Mouse (Mus musculus) mesoderm, embryonic 11.5 days (tissue): ENCODE results near the gene Snapc3.

Experiments
- DNase-seq: peaks from one replicate; pipeline ENCODE4 v3.0.0-alpha.2; 2012; ENCODE audit warnings: low read depth, low spot score

The Snapc3 gene

GRCm38 (mm10) chr4:83417160-83417819 lies at the start of gene Snapc3:
Gene Snapc3, plus strand, starts transcription at chr4:83417724.
- peak; percentile 96 for DNase-seq

DNA sequence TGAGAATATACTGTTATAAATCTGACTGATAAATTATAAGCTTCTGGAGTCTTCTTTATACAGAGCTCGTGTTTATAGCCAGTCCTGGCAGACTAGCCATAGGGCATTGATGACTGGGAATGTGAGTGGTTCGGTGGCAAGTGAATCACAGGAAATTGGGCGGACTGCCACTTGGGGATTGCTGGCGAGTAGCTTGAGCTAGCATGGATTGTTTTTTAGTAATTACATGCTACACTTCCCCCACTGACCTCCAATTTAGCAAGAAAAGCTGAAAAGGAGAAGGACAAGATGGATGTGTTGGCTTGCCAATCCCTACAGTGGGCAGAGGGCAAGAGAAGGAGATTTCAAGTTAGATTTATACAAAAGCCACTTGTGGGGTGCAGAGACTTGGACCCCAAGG lies 44.1 kb upstream of the Snapc3 start:
- no peak for DNase-seq

GRCm38 (mm10) chr4:83375650-83376049 lies 41.9 kb upstream of the Snapc3 start:
- no peak for DNase-seq

GRCm38 (mm10) chr4:83376461-83377015 lies 41.0 kb upstream of the Snapc3 start:
- DNase-seq, result no peak

DNA sequence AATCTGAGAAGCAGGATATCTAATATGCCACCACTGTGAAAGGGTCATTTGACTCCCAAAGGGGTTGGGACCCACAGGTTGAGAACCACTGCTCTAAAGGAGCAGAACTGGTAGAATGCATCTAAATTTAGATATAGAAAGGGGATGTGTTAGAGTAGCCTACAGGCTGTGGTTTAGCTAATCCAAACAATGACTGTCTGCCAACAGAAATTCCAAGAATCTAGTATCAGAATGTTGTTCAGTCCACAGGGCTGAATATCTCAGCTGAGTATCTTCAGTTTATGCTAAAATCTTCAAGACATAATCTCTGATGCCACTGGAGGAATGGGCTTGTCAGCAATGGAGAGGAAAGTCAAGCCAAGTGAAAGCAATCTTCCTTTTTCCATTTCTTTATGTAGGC lies 38.5 kb upstream of the Snapc3 start:
- DNase-seq, result no peak

DNA sequence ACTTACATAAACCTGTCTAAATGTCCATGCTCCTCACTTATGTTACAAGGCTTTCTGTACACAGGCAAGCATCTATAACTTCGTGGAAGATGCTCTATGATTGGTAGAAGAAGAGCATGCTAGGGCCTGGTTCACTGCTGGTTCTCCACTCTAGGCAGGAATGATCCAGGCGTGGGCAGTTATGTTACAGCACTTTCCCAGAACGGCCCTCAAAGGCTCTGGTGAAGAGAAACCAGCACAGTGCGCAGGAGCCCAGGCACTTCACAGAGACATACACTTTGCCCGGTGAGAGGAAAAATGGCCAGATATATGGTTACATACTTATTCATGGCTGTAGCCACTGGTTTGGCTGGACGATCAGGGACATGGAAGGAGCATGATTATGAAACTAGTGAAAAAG lies 37.8 kb upstream of the Snapc3 start:
- no peak for DNase-seq

DNA sequence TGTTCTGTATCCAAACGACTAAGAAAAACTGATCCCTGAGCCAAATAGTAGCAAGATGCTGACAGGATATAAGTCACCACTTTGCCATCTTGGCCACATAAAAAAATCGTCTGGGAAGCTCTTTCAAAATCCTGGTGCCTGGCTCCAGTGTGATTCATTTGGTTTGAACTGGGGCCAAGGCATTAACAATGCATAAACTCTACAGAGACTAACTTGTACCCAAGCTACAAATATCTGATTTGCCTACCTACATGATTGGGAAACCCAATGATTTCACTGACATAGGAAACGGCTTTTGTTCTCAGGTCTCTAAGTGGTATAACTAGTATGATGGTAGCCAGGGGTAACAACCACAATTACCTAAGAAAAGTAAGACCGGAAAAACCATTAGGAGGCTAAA lies 37.3 kb upstream of the Snapc3 start:
- no peak for DNase-seq

DNA sequence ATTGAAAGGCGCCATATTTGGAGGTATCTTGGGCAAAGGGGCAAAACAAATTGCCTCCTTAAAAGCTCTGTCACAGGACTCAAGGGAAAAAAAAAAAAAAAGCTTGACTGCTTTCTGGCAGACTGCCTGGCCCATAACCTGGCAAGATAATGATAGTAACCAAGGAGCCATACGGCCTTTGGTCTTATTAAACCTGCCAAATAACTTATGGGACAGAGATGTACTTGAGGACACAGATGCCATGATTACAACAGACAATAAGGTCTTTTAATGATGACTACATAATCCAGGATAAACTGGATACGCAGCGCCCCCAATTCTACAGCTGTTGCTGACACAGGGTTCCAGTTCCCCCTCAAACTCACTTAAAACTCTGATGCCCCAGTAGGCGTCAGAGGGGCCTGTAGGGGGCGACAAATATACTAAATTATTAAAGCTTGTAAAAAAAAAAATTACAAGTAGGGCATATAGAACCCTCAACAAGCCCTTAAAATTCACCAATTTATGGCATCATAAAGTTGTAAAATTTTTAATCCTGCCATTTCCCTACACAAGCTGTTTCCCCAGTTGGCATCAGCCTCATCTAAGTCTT lies 33.5 kb upstream of the Snapc3 start:
- DNase-seq, result peak; percentile 17

GRCm38 (mm10) chr4:83385091-83385490 lies 32.4 kb upstream of the Snapc3 start:
- DNase-seq, result no peak

GRCm38 (mm10) chr4:83390551-83390950 lies 27.0 kb upstream of the Snapc3 start:
- no peak for DNase-seq

DNA sequence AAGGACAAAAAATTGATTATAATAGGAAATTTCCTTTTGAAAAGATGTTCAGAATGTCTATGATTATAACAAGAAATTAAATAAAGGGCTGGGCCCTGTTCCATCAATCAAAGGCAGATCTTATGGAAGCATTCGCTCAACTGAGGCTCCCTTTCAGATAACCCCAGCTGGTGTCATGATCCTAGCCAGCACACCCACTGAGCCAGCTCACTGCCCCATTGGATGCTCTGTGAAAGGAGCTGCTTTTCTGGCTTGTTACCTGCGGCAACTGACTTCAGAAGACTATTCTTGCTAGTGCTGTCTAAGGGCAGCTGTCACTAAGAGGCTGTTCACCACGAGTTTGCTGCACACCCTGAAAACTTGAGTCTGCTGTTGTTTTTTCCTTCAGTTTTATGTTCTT lies 25.6 kb upstream of the Snapc3 start:
- no peak for DNase-seq

GRCm38 (mm10) chr4:83393733-83394132 lies 23.8 kb upstream of the Snapc3 start:
- DNase-seq, result no peak

GRCm38 (mm10) chr4:83396346-83396745 lies 21.2 kb upstream of the Snapc3 start:
- DNase-seq, result no peak

- DNase-seq, result no peak
These were observed 20.3 kb upstream of the Snapc3 start for GRCm38 (mm10) chr4:83396996-83397770.

DNA sequence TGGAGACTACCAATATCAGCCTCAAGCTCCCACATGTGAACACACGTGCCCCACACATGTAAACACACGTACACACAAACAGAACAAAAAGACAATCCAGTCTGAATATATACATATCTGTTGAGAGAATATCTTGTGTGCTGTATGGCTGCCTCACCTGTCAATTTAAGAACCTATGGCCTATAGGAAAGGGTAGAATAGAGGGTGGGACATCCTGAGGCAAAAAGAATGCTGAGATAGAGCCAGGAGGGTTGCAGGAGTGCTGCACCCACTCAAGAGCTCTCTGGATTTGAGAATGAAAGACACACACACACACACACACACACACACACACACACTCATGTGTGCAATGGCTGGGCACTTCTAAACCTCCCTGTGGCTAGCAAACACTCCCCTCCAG lies 19.0 kb upstream of the Snapc3 start:
- no peak for DNase-seq

DNA sequence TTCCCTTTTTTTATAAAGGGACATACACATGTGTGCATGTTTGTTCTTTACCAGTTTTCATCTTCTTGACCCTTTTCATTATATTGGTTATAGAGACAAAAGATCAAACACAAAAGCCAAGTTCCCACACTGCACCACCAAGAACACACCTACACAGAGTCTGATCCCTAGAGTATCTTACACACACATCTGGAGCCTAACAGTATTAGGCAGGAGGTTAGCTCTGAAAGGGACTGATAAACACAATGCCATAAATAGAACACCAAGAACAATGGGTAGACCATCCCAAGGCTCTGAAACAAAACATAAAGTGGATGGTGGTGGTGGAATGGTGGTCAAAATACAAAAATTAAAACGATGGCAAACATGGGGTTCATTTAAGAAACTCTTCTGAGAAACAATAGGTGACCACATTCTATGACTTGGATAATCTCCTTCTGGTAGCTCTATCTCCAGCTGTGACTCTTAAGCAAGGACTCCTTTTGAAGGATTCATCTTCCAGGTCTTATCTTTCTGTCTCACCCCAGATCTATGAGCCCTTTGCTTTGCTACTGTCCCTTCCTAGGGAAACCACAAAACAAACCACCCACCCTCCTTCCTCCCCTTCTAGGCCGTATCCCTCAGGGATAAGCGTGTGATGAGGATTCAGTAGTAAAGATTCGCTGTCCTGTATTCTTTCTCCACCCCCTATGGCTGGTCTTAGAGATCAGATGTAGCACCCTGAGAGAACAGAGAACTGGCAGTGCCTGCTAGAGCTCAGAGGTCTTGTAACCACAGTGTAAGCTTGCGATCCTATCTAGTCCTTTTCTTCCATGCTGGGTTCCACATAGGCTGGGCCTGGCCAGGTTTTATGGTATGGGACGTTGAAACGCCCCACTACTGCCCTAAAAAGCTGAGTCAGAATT lies 16.6 kb upstream of the Snapc3 start:
- DNase-seq, result no peak

DNA sequence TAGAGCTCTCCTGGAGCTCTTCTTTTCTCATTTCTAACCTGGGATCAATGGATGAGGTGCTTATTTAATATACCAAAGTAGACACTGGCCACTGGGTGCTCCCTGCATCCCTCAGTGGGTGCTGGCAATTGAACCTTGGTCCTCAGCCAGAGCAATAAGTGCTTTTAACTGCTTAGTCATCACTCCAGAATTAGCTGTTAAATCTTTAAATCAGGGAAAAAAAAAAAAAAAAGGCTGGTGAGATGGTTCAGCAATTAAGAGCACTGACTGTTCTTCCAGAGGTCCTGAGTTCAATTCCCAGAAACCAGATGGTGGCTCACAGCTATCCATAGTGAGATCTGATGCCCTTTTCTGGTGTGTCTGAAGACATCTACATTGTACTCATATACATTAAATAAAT lies 15.8 kb upstream of the Snapc3 start:
- DNase-seq, result no peak

DNA sequence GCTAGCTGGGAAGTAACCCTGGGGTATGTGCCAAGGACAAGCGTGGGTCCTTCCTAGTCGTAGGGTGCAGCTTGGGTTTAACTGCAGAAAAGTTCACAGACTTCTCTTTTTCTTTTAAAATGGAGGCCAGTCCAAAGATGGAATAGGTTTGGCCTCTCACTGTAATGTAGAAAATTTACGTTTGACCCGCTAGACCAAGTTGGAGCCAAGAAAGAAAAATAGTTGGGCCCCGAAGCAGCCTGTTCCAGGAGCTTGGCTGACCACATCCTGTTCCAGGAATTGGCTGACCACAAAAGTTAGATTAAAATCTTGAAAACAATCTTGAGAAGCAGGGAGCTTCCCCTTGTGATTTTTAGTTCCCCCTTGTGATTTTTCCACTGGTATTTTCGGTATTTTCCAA lies 9.8 kb upstream of the Snapc3 start:
- DNase-seq, result no peak

DNA sequence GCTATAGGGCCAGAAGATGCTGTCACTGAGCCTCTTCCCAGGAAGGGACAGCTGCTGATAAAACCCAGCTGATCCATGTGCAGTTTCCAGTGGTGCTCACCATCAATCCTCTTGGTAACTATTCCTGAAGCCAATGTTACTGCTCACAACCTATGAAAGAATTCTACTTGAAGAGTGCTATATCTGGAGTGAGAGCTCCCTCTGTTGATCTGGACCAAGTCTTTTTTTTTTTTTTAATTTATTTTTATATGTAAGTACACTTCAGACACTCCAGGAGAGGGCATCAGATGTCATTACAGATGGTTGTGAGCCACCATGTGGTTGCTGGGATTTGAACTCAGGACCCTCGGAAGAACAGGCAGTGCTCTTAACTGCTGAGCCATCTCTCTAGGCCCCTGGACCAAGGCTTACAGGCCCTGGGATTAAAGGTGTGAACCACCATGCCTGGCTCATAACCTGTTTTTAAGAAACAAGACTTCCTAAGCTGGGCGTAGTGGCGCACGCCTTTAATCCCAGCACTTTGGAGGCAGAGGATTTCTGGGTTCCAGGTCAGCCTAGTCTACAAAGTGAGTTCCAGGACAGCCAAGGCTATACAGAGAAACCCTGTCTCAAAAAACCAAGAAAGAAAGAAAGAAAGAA lies 7.5 kb upstream of the Snapc3 start:
- DNase-seq, result no peak

DNA sequence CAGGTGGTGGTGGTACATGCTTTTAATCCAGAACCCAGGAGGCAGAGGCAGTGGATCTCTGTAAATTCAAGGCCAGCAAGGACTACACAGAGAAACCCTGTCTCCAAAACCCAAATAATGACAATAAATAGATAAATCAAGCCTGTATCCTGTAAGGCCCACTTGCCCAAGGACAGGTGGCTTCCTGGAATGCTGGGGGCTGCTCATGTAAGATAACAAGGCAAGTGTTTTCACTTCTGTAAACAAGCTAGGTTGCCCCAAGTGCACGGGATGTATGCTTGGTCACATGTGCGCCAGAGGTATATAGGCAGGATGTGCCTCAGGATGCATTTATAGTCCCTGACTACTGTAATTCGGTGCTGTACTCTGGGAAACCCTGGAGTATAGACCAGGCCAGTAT lies 5.5 kb upstream of the Snapc3 start:
- no peak for DNase-seq

GRCm38 (mm10) chr4:83414241-83414824 lies 3.2 kb upstream of the Snapc3 start:
- no peak for DNase-seq
